Mouse (Mus musculus) heart, postnatal 0 days (tissue): ENCODE data around the gene Setd3.

Experiments used
- CTCF ChIP-seq: IDR thresholded peaks from 2 replicates; pipeline ENCODE4 v1.5.1; 2016; ENCODE audit warnings: antibody characterized with exemption, control low read depth, low read depth
- EP300 ChIP-seq: IDR thresholded peaks from 2 replicates; pipeline ENCODE4 v1.6.1; 2016; ENCODE audit warnings: antibody characterized with exemption, low read depth

GRCm38 (mm10) chr12:108210623-108211022 is 31.5 kb upstream of the Setd3 start:
- TF ChIP-seq CTCF (no peak), EP300 (no peak)
